Mouse (Mus musculus) spleen, embryonic (tissue): ENCODE results near the gene Tnni3k.
"Not testable (repeated sequence)": the region's sequence is repeated elsewhere in the genome, so short reads cannot be mapped to it uniquely, and the experiment has no call there.

ENCODE experiments used
- CTCF ChIA-PET: fragments of 350-600 bp; sonication (Branson Sonifier 250); formaldehyde crosslinking; loops from one replicate; lab custom pipeline; 2022; lab: Charles Lee

The Tnni3k gene

DNA sequence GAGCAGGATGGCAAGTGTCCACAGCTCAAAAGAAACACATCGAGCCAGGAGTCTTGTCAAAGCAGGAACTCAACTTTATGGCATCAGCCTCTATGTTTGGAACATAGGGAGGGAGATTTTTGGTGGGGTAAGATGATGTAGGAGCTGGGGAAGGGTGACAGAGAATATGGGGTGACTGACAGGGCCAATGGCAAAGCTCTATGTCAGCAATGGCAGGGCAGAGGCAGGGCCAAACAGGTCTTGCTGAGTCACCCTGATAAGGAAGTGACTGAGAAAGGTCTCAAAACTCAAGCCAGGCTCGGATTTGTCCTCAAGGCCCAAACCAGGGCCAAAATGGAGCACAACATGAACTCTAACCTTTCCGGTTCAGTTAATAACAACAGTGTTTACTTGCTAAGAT lies 219.1 kb downstream of the Tnni3k start:
- CTCF ChIA-PET, result no interaction called here

- CTCF ChIA-PET, result no interaction called here
Measured at GRCm38 (mm10) chr3:154834373-154834772, 220.8 kb downstream of the Tnni3k start.

DNA sequence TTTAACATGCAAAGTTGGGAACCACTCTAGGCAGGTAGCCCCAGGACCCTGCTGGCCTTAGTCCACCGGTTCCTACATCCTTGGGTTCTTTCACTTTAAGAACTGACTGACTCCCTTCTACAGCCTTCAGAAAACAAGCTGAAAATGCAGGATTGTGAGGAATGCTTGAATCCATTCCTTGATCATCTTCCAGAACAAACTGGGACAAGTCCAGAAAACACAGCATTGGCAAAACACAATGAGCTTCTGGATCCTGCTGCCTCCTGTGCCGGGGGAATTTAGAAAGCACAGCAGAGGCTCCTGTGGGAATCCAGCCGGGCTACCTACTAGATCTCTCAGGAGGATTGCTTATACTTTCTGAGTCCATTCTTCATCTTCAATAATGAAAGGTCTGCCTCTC lies 229.5 kb downstream of the Tnni3k start:
- CTCF ChIA-PET, result no interaction called here

DNA sequence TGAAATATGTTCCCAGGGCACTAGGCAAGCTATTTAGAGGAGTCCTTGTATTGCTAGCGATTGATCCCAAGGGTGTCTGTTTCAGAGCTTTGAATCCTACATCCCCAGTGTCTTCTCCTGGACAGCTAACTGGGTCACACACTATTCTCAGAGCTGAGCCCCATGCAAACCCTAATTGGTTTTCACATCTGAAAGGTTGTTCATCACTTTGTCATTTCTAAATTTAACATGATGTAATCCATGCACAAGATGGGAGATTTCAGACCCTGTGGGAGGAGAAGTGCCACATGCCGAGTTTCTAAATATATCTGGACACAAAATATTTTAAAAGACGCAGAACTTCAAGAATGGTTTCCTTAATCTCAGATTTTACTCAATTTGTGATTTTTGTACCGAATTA lies 230.5 kb downstream of the Tnni3k start:
- CTCF ChIA-PET, result no interaction called here

GRCm38 (mm10) chr3:154819684-154820083 lies 235.5 kb downstream of the Tnni3k start:
- CTCF ChIA-PET, result not testable (repeated sequence)

DNA sequence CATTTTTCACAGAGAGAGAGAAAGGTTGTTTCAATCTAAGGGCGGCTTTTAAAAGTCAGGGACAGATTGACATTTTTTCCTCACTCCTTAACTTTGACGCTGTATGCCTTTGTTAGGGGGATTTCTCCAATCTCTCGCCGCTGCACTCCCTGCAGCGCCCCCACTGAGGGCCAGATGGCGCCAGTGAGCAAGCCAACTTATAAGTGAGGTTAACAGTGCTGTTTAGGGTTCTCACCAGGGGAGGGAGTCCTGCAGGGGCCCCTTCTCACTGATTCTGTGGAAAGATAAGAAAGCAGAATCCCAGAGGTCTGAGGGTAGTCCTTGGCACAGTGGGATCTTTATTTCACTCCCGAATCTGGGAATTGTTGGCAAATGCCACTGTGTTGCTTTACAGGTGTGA lies 237.5 kb downstream of the Tnni3k start:
- CTCF ChIA-PET, result no interaction called here

- CTCF ChIA-PET, result no interaction called here
Measured at GRCm38 (mm10) chr3:154816801-154817625, 238.2 kb downstream of the Tnni3k start.

DNA sequence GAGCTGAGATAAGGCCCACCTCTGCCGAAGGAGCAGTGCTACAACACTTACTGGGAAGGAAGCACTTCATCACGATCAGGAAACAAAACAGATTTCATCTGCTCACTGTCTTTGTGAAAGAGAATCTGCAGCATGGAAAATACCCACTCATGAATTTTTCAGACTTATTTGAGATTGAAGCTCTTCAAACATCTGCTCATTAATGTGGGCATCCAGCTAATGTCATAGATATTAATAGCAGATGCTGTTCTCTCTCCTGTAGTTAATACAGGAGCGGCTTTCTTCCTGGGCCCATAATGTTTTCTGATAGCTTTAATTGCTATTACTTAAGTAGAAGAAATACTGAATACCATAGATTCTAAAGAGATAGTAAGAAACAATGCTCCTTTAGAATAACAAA lies 239.0 kb downstream of the Tnni3k start:
- CTCF ChIA-PET, result no interaction called here

GRCm38 (mm10) chr3:154815606-154816005 lies 239.6 kb downstream of the Tnni3k start:
- CTCF ChIA-PET, result no interaction called here

DNA sequence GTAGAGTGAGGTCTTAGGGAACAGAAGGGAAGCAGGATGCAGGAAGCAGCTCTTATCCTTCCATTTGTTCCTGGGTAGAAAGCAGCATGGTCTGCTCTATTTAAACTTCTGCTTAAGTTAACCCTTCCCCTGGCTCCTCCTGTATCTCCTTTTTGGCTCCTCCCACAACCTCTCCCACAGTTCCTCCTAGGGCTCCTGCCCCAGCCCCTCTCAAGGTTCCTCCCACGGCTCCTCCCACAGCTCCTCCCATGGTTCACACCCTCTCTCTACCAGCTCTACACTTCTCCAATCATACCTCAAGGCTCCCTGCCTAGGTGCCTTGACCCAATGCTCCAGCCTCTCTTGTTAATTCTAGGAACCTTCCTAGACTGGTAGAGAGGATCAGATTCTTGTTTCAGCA lies 242.3 kb downstream of the Tnni3k start:
- CTCF ChIA-PET, result no interaction called here

- CTCF ChIA-PET, result no interaction called here
Measured at GRCm38 (mm10) chr3:154811833-154812232, 243.4 kb downstream of the Tnni3k start.

GRCm38 (mm10) chr3:154811281-154811680 lies 243.9 kb downstream of the Tnni3k start:
- CTCF ChIA-PET, result no interaction called here

GRCm38 (mm10) chr3:154810273-154810870 lies 244.8 kb downstream of the Tnni3k start:
- CTCF ChIA-PET, result no interaction called here

GRCm38 (mm10) chr3:154806626-154807025 lies 248.6 kb downstream of the Tnni3k start:
- CTCF ChIA-PET, result no interaction called here

DNA sequence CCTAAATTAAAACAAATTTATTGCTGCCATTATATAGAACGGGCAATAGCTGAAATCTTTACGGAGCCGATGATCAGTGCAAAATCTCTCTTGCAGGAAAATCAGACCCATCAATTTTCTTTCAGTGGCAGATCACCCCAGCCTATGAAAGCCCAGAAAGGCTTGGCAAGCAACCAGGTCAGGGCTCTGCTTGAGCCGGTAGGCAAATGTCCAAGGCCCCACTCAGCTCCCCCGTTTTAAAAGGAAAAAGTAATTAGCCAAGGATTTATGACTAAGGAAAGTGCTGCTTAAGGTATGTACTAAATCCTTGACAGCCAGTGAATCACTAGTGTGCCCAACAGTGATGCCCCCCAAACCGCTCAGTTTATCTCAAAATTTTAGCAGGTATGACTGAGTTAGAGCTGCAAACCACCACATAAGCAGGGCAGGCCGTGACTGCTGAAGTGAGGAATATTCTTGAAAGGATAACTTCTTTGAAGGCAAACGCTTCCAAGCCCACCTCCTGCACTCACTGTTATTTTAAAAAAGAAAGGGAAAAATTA lies 254.2 kb downstream of the Tnni3k start:
- CTCF ChIA-PET, result no interaction called here

GRCm38 (mm10) chr3:154800454-154800853 lies 254.8 kb downstream of the Tnni3k start:
- CTCF ChIA-PET, result no interaction called here

DNA sequence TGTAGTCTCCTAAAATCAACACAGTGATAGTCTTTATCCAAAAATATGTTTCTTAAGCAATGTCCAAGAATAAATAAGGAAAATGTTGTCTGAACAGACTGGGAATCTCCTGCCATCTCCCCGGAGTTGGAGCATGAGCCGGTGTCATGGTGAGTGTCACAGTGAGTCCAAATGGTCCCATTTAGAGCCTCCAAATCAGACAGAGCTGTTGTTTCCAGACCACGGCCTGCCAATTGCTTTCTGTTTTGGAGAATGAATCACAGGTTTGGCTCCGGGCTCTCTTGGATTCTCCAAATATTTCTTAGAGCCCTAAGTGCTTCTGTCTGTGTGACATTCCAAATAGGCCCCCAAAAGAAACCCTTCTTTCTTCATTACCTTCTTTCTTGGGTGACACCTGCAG lies 256.4 kb downstream of the Tnni3k start:
- CTCF ChIA-PET, result no interaction called here

DNA sequence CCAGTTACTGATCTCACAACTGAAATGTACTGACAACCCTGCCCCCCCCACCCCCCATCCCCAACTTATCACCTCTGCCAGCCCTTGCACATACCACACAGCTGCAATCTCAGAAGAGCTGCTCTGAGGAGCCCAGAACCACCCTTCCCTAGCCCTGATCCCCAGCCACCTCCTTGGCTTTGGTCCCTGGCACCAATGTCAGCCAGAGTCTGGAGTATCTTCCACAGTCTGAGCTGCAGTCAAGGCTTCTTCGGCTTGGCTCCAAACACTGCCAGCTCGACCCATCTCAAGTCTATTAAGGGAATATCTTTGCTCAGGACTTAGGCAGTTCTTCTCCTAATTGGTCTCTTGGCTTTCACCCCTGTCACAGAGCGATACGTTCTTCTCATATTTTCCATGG lies 261.6 kb downstream of the Tnni3k start:
- CTCF ChIA-PET, result no interaction called here

DNA sequence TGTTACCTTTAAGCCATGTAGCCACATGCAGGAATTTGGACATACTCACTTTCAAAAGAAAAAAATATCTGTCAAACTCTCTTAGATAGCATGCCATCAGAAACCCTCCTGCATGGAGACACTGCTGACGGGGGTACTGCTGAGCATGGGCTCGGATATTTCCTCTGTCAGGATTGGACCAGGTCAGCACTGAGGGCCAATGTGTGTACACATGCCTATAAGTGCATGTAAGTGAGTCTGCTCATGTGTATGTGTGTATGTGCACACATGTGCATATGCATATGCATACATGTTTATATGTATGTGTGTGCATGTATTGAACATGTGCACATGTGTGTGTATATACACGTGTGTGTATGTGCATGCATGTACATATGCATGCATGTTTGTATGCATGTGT lies 267.6 kb downstream of the Tnni3k start:
- CTCF ChIA-PET, result no interaction called here

- CTCF ChIA-PET, result no interaction called here
Measured at GRCm38 (mm10) chr3:154786354-154786753, 268.9 kb downstream of the Tnni3k start.

DNA sequence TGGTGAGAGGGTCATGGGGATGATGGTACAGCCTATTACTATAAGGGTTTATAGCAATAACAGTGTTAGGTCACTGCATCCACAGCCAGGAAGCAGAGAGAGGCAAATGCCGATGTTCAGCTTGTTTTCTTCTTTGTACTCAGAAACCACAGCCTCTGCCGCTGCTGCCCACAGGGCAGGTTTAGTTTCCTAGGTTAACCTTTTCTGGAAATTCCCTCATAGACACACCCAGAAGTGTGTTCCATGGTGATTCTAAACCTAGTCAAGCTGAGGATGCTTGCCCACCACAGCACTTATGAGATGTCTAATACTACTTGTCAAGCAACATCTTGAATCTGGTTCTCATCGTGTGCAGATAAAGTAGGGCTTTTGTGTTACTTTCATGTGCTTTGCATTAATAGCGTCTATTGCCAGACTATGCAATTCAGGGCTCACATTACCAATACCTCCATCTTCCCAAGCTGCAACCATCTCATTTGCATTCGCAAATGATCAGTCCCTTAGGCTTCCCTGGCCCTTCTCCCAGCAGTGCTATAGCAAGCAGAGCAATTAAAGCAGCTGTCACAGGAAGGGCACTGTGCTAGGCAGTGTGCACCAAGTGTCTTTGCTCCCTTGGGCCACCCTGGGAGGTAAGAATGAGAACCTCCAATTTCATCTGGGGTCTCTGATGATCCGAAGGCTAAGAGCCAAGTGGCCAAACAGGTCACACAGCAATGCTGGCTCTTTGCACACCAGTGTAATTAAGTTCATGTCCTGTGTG lies 276.2 kb downstream of the Tnni3k start:
- CTCF ChIA-PET, result no interaction called here

- CTCF ChIA-PET, result no interaction called here
Measured at GRCm38 (mm10) chr3:154771651-154772050, 283.6 kb downstream of the Tnni3k start.
